Mouse (Mus musculus) erythroblast, embryonic 14.5 days (primary cell): Measurements from ENCODE around the gene Miga2. TPM values are rescaled to one million over a fixed set of nuclear protein-coding genes. Genes with fewer than 3 reads are reported as not detected.

Experiments
- H3K27me3 ChIP-seq: 2 replicates; pipeline ENCODE4 v1.6.1; 2012; ENCODE audit warnings: inconsistent platforms; ENCODE audit not compliant: control insufficient read depth
- H3K36me3 ChIP-seq: 2 replicates; pipeline ENCODE4 v1.6.1; 2012; ENCODE audit warnings: mild to moderate bottlenecking, inconsistent platforms; ENCODE audit not compliant: control insufficient read depth
- H3K4me1 ChIP-seq: 2 replicates; pipeline ENCODE4 v1.6.1; 2012; ENCODE audit warnings: inconsistent platforms; ENCODE audit not compliant: control insufficient read depth
- H3K4me3 ChIP-seq: replicated peaks from 2 replicates; pipeline ENCODE3; 2012; ENCODE audit warnings: moderate library complexity, mild to moderate bottlenecking, inconsistent platforms
- H3K9me3 ChIP-seq: 2 replicates; pipeline ENCODE4 v1.6.1; 2012; ENCODE audit warnings: low read length, inconsistent platforms, mixed read lengths; ENCODE audit not compliant: control insufficient read depth
- GATA1 ChIP-seq: IDR thresholded peaks from 2 replicates; pipeline ENCODE4 v1.6.1; 2012; ENCODE audit warnings: low read length, inconsistent platforms, mixed read lengths
- TAL1 ChIP-seq: IDR thresholded peaks from 3 replicates; pipeline ENCODE4 v1.6.1; 2012; ENCODE audit warnings: low read length, inconsistent platforms, mixed read lengths
- polyA plus RNA-seq: library from polyadenylated mRNA; stranded (reverse); fragments of >175 nt; gene quantifications from 2 replicates; pipeline ENCODE4 v1.2.3, GENCODE M21; 2012

Miga2 gene
- polyA plus RNA-seq, 1 experiment, result 0.95 TPM

DNA sequence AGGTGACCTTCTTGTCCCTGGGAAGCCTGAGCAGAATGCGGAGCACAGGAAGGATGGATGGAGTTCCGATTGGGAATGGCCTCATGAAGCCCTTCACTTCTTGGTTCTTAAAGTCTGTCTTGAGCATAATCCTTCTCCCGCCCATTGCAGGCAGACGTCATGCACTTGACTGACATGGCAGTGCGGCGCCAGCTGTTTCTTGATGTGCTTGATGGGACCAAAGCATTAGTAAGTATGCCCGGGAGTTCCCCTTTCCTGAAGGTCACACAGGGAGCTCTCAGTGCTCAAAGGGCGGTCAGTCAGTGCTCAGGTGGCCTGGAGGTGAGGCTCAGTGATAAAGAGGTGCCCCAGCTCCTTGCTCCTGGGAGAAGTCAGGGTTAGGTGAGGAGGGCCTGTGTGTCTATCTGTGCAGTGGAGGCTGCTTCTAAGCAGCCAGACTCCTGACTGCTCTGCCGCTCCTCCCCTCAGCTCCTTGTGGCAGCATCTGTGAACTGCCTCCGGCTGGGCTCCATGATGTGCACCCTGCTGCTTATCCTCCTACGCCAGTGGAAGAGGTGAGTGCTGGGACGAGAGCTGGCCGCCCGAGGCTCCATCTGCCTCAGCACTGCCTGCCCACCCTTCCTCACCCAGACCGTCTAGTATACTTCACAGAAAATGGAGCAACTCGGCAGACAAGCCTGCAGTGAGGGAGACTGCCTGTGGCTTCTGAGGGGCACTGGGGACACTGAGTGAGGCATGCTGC is 27.7 kb upstream of the Miga2 start:
- Histone ChIP-seq H3K27me3 (no peaks in the 10 kb centered on the region), H3K4me3 (no peak overlapping the region), H3K9me3 (no peaks in the 10 kb centered on the region), H3K4me1 (no peaks in the 10 kb centered on the region), H3K36me3 (peaks cover 100% of the 10 kb centered on the region)
- TF ChIP-seq GATA1 (no peak), TAL1 (no peak)

DNA sequence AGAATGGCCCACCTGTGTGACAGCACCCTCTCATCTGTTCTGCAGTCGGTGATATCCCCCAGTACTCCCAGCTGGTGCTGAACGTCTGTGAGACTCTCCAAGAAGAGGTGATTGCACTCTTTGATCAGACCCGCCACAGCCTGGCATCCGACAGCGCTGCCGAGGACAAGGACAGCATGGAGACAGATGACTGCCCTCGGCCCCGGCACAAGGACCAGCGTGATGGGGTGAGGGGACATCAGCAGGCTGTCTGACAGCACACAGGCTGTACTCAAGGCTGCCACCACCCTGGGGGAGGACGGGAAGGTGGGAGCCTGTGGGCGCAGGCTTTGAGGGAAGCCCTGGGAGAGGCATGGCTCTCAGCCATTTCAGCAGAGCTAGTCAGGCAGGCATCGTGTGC is 26.9 kb upstream of the Miga2 start:
- Histone ChIP-seq H3K36me3 (peaks cover 100% of the 10 kb centered on the region), H3K4me1 (no peaks in the 10 kb centered on the region), H3K4me3 (no peak overlapping the region), H3K27me3 (no peaks in the 10 kb centered on the region), H3K9me3 (no peaks in the 10 kb centered on the region)
- no peak for TF ChIP-seq TAL1
- no peak for TF ChIP-seq GATA1

DNA sequence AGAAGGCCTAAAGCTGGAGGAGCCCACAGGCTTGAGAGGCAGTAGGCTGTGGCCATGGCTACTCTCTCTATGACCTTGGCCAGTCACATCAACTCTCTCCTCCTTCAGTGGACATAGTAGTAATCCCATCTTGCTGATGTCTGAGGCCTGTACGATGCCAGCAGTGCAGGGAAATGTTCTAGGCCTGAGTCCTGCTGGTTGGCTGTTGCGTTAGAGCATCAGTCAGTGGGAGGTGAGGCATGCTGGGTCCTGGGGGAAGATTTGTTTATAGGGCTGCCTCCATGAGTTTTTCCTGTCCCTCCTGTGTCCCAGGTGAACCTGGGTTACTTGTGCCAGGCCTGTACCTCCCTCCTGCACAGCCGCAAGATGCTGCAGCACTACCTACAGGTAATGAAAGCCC is 22.0 kb upstream of the Miga2 start:
- Histone ChIP-seq H3K4me3 (no peak overlapping the region), H3K27me3 (no peaks in the 10 kb centered on the region), H3K36me3 (peaks cover 100% of the 10 kb centered on the region), H3K4me1 (no peaks in the 10 kb centered on the region), H3K9me3 (no peaks in the 10 kb centered on the region)
- TF ChIP-seq TAL1 (no peak), GATA1 (no peak)

GRCm38 (mm10) chr2:30342544-30342943 is 21.5 kb upstream of the Miga2 start:
- H3K4me3 ChIP-seq, result no peak overlapping the region
- TF ChIP-seq TAL1, result no peak
- no peak for TF ChIP-seq GATA1
- H3K9me3 ChIP-seq, result no peaks in the 10 kb centered on the region
- H3K27me3 ChIP-seq, result no peaks in the 10 kb centered on the region
- no peaks in the 10 kb centered on the region for H3K4me1 ChIP-seq
- H3K36me3 ChIP-seq, result peaks cover 100% of the 10 kb centered on the region

- H3K9me3 ChIP-seq, result no peaks in the 10 kb centered on the region
- TF ChIP-seq TAL1 (no peak), GATA1 (no peak)
- peaks cover 99% of the 10 kb centered on the region for H3K36me3 ChIP-seq
These were observed 20.4 kb upstream of the Miga2 start for GRCm38 (mm10) chr2:30343601-30344137.

GRCm38 (mm10) chr2:30345971-30346676 is 17.9 kb upstream of the Miga2 start:
- H3K27me3 ChIP-seq, result no peaks in the 10 kb centered on the region
- H3K9me3 ChIP-seq, result no peaks in the 10 kb centered on the region
- peaks cover 93% of the 10 kb centered on the region for H3K36me3 ChIP-seq
- H3K4me3 ChIP-seq, result no peak overlapping the region
- no peak for TF ChIP-seq GATA1
- TF ChIP-seq TAL1, result no peak
- no peaks in the 10 kb centered on the region for H3K4me1 ChIP-seq

More at GRCm38 (mm10) chr2:30343601-30344137, 20.4 kb upstream of the Miga2 start:
- H3K4me3 ChIP-seq, result no peak overlapping the region
- no peaks in the 10 kb centered on the region for H3K27me3 ChIP-seq
- H3K4me1 ChIP-seq, result no peaks in the 10 kb centered on the region

DNA sequence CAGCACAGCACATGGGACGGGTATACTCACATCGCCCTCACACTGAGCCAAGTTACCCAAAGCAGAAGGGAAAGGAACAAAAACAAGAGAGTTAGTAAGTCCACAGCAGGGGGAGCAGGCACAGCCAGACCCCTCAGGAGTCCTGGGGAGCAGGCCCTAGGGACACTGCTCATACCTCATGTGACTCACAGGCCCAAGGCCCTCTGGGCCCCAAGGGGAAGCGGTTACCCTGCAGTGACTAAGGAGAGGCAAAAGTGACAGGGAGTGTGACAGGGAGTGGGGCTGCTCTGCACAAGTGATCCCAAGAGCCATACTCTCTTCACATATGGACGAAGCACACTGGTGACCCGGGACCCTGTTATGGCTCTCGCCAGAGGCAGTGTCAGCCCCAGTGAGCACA is 14.8 kb upstream of the Miga2 start:
- Histone ChIP-seq H3K9me3 (no peaks in the 10 kb centered on the region), H3K27me3 (no peaks in the 10 kb centered on the region), H3K36me3 (peaks cover 81% of the 10 kb centered on the region), H3K4me3 (no peak overlapping the region), H3K4me1 (no peaks in the 10 kb centered on the region)
- TF ChIP-seq GATA1 (no peak), TAL1 (no peak)

GRCm38 (mm10) chr2:30351149-30351548 is 12.9 kb upstream of the Miga2 start:
- peaks cover 65% of the 10 kb centered on the region for H3K36me3 ChIP-seq
- no peaks in the 10 kb centered on the region for H3K9me3 ChIP-seq
- H3K27me3 ChIP-seq, result no peaks in the 10 kb centered on the region
- peaks cover 4% of the 10 kb centered on the region; the same call in 1 of the 2 replicates for H3K4me1 ChIP-seq
- H3K4me3 ChIP-seq, result no peak overlapping the region
- TF ChIP-seq TAL1, result no peak
- TF ChIP-seq GATA1, result no peak

DNA sequence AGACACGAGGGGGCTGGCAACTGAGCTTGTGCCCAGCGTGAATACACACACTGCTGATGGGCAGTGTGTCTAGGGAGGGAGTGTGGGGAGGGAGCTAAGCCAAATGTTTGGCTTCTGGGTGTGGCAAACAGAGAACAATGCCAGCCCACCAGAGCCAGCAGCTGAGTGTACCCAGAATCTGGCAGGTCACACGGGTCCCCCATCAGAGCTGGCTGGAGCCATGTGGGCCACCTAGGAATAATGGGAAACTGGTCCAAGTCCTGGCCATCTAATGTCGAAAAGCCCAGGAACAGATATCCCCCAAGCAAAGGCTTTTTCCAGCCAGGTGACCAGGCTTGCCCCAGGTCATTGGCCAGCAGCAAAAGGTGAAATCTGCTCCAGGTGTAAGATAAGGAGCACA is 8.2 kb upstream of the Miga2 start:
- H3K4me3 ChIP-seq, result no peak overlapping the region
- peaks cover 38% of the 10 kb centered on the region for H3K4me1 ChIP-seq
- no peaks in the 10 kb centered on the region for H3K9me3 ChIP-seq
- H3K27me3 ChIP-seq, result no peaks in the 10 kb centered on the region
- TF ChIP-seq TAL1 (no peak), GATA1 (no peak)
- H3K36me3 ChIP-seq, result peaks cover 24% of the 10 kb centered on the region
